Mouse (Mus musculus) liver, postnatal 0 days (tissue): Measurements from ENCODE around the gene Mt2. TPM values are rescaled to one million over a fixed set of nuclear protein-coding genes. Genes with fewer than 3 reads are reported as not detected.

Experiments
- ATAC-seq: fragments of 200-750 bp; cut with Nextera tagmentation; 2 replicates; pipeline ENCODE4 v1.8.0; 2017; ENCODE audit warnings: mild to moderate bottlenecking, moderate library complexity
- DNase-seq: peaks from one replicate; pipeline ENCODE4 v3.0.0-alpha.2; 2016
- H3K27ac ChIP-seq: fragments of 300-500 bp; sonication (generic); 2 replicates; pipeline ENCODE4 v1.5.1; 2014; ENCODE audit warnings: antibody characterized with exemption, moderate library complexity, mild to moderate bottlenecking, low read depth
- H3K27me3 ChIP-seq: fragments of 300-500 bp; sonication (generic); 2 replicates; pipeline ENCODE4 v1.6.1; 2014; ENCODE audit warnings: low read length, control low read depth, mixed read lengths; ENCODE audit not compliant: insufficient read depth
- H3K36me3 ChIP-seq: fragments of 300-500 bp; sonication (generic); replicated peaks from 2 replicates; pipeline ENCODE4 v1.6.1; 2014; ENCODE audit warnings: mild to moderate bottlenecking, control low read depth, low read length, moderate library complexity, mixed read lengths; ENCODE audit not compliant: insufficient read depth
- H3K4me1 ChIP-seq: fragments of 300-500 bp; sonication (generic); 2 replicates; pipeline ENCODE4 v1.6.1; 2014; ENCODE audit warnings: antibody characterized with exemption, mild to moderate bottlenecking, control low read depth; ENCODE audit not compliant: insufficient read depth
- H3K4me2 ChIP-seq: fragments of 300-500 bp; sonication (generic); 2 replicates; pipeline ENCODE4 v1.6.1; 2014; ENCODE audit warnings: low read depth, mild to moderate bottlenecking, low read length, moderate library complexity, mixed read lengths
- H3K4me3 ChIP-seq: fragments of 300-500 bp; sonication (generic); 2 replicates; pipeline ENCODE4 v1.5.1; 2014; ENCODE audit warnings: low read depth, low read length
- H3K9ac ChIP-seq: fragments of 300-500 bp; sonication (generic); replicated peaks from 2 replicates; pipeline ENCODE4 v1.6.1; 2014; ENCODE audit warnings: mild to moderate bottlenecking, moderate library complexity
- H3K9me3 ChIP-seq: fragments of 300-500 bp; sonication (generic); 2 replicates; pipeline ENCODE4 v1.6.1; 2016; ENCODE audit warnings: mild to moderate bottlenecking, control low read depth, low read length, mixed read lengths
- CTCF ChIP-seq: sonication (generic); IDR thresholded peaks from 2 replicates; pipeline ENCODE4 v1.5.1; 2016; ENCODE audit warnings: antibody characterized with exemption, low read depth
- EP300 ChIP-seq: IDR thresholded peaks from 2 replicates; pipeline ENCODE4 v1.6.1; 2016; ENCODE audit warnings: antibody characterized with exemption, low read depth, mild to moderate bottlenecking
- WGBS: fragments of 180-500 bp; shearing (Covaris S2); extraction: QIAGEN DNeasy Blood & Tissue Kit; methylation state at CpG from one replicate; pipeline ENCODE4 v1.1.7; 2014; ENCODE audit not compliant: insufficient replicate concordance; 5-methylcytosine and 5-hydroxymethylcytosine counted together
- polyA plus RNA-seq: library from polyadenylated mRNA; unstranded; fragments of >200 nt; fragmentation: Nextera tagmentation; extraction: Ambion mirVana; gene quantifications from 2 replicates; pipeline ENCODE4 v1.2.1, GENCODE M21; 2015

Gene Mt2
- polyA plus RNA-seq, 1 experiment from 2014 or later, result 507 TPM

DNA sequence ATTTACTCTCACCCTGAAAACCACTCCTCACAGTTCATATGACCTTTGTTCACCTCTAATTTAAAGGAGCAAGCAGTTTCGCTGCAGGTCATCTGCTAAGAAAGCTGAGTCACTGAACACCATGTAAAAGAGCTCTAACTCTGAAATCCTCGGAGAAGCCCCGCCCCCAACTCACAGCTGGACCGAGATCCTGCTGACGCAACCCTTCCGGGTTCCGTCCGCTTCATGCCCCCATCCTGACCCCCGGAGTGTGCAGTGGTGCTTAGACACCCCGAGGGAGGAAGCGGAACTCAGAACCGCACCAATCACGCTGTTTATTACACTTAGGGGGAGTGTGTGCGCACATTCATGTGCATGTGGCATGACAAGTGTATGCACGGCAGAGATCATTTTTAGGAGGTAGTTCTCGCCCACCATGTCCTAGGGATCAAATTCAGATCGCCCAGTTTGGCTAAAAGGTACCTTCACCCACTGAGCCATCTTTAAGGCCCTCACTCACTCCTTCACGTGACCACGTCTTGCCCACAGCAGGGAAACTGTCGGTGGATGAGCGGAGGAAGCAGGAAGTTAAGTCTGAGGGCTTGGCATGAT lies 18.7 kb downstream of the Mt2 start:
- DNase-seq, result peak; percentile 87

DNA sequence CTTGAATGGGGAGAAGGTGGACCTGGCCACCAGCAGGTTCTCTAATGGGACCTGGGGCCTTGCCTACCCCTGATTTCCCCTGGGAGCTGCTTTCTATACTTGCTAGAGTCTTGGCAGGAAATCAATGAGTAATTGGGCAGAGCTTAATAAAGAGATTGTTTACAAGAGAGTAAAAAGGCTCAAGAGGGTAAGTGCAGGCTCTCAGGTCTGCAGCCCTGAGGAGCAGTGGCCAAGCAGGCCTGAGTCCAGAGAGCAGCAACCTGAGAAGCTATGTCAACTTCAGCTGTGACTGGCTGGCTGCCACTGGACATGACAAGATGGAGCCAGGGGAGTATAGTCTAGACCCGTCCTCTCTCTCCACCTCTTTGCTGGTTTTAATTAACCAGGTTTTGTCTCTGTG lies 20.5 kb downstream of the Mt2 start:
- H3K9me3 ChIP-seq, result no peaks in the 10 kb centered on the region
- no peak overlapping the region for H3K4me3 ChIP-seq
- H3K36me3 ChIP-seq, result no peaks in the 10 kb centered on the region
- no peak for ATAC-seq
- H3K4me2 ChIP-seq, result no peak overlapping the region
- H3K27ac ChIP-seq, result no peak overlapping the region
- no peaks in the 10 kb centered on the region for H3K27me3 ChIP-seq
- no peak overlapping the region for H3K9ac ChIP-seq
- DNase-seq, result no peak
- H3K4me1 ChIP-seq, result peaks cover 14% of the 10 kb centered on the region
- no peak for TF ChIP-seq CTCF
- TF ChIP-seq EP300, result no peak
- WGBS, result 75% methylated on average over 1 of the region's 1 CpGs

More for the DNA sequence above, 18.7 kb downstream of the Mt2 start:
- Histone ChIP-seq H3K27me3 (peaks cover 6% of the 10 kb centered on the region; the same call in 1 of the 2 replicates), H3K27ac (0 out of 2 replicates have a peak overlapping the region, but pooled peaks have one; percentile 49), H3K4me3 (peak overlapping the region; percentile 25), H3K4me1 (peaks cover 25% of the 10 kb centered on the region), H3K9ac (peak overlapping the region; percentile 27), H3K36me3 (no peaks in the 10 kb centered on the region), H3K4me2 (peak overlapping the region; percentile 69), H3K9me3 (no peaks in the 10 kb centered on the region)
- TF ChIP-seq EP300 (peak; percentile 55; the same call in 1 of the 2 replicates), CTCF (0 out of 2 replicates have a peak, but pooled peaks have one; percentile 1)
- ATAC-seq, result peak; percentile 52
- WGBS, result 11% methylated on average over 21 of the region's 21 CpGs

DNA sequence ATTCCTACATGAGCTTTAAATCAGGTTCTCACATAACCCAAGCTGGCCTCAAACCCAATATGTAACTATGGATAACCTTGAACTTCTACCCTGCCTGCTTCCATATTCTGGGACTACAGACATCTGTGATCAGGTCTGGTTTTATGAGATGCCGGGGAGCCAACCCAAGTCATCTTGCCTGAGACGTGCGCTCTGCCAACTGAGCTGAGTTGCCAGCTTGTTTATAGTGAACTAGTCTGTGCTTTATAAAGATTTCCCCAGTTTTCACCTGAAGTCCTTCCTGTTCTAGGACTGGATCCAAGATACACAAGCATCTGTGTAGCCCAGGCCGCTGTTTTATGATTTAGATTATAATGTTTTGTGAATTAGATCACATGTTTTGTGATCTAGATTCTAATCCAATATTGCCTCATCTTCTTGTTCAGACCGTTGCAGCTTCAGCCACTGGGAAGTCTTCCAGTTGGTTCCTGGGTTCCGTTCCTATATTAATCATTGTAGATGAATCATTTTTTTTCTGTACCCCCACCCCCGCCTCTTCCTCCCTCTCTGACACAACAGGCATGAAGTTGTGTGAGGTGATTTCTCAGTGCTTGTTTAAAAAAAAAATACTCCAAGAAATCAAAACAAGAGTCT lies 22.2 kb downstream of the Mt2 start:
- H3K4me1 ChIP-seq, result peaks cover 14% of the 10 kb centered on the region
- no peak for TF ChIP-seq CTCF
- no peak for TF ChIP-seq EP300
- no peaks in the 10 kb centered on the region for H3K9me3 ChIP-seq
- DNase-seq (no peak), ATAC-seq (no peak)
- H3K36me3 ChIP-seq, result no peaks in the 10 kb centered on the region
- H3K27ac ChIP-seq, result no peak overlapping the region
- no peak overlapping the region for H3K4me3 ChIP-seq
- H3K9ac ChIP-seq, result no peak overlapping the region
- WGBS, result 82% methylated on average over 7 of the region's 7 CpGs
- no peaks in the 10 kb centered on the region for H3K27me3 ChIP-seq
- H3K4me2 ChIP-seq, result no peak overlapping the region

DNA sequence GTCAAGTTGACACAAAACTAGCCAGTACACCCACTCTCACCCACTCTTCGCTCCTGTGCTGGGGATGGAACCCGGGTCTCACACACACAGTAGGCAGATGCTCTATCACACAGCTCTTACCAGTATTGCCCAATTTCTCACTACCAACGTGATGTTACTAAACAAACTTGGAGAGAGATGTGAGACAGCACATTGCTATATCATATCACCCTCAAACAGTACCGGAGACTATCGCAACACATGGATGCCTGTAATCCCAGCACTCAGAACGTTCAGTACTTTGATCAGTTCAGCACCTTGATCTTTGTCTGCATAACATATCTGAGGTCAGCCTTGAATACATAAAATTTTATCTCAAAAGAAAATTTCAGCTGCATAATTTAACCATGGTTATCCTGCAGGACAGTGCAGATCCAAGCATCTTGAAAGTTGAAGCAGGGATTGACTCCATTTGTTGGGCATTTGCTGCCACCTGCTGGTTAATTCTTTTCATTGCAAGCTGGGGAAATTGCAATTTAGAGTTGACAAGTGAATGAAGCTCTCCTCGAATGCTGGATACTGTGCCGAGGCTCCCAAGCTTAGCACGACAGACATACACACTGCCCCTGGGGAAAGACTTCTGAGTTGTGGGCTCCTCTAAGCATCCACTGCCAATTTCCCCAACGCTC lies 26.9 kb downstream of the Mt2 start:
- peak; percentile 74 for DNase-seq
- Histone ChIP-seq H3K9ac (no peak overlapping the region), H3K27me3 (no peaks in the 10 kb centered on the region), H3K36me3 (no peaks in the 10 kb centered on the region), H3K4me3 (no peak overlapping the region), H3K27ac (no peak overlapping the region), H3K9me3 (no peaks in the 10 kb centered on the region), H3K4me2 (no peak overlapping the region), H3K4me1 (no peaks in the 10 kb centered on the region)
- WGBS, result 45% methylated on average over 10 of the region's 10 CpGs
- TF ChIP-seq CTCF (peak; percentile 92), EP300 (no peak)
- peak; percentile 45; the same call in 1 of the 2 replicates for ATAC-seq

DNA sequence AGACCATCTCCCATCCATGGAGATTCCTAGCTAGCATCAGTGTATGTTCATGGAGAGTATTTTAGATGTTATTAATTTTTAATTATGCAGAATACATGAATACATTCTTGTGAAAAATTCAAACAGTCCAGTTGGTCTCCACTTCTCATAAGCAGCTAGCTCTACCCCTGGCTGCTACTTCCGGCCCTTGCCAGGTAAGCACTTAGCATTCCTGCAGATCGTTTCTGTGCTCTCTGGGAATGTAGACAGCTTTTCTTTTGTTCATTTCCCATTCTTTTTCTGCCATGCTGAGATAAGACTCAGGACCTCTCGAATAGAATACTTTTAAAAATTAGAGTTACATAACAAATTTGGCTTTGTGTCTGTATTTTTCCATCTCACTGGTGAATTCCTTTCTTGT lies 31.6 kb downstream of the Mt2 start:
- Histone ChIP-seq H3K4me3 (no peak overlapping the region), H3K27ac (no peak overlapping the region), H3K36me3 (no peaks in the 10 kb centered on the region), H3K9ac (no peak overlapping the region), H3K9me3 (no peaks in the 10 kb centered on the region), H3K4me1 (no peaks in the 10 kb centered on the region), H3K4me2 (no peak overlapping the region), H3K27me3 (no peaks in the 10 kb centered on the region)
- no peak for TF ChIP-seq EP300
- TF ChIP-seq CTCF, result no peak
- ATAC-seq (no peak), DNase-seq (no peak)
- 62% methylated on average over 3 of the region's 3 CpGs for WGBS

DNA sequence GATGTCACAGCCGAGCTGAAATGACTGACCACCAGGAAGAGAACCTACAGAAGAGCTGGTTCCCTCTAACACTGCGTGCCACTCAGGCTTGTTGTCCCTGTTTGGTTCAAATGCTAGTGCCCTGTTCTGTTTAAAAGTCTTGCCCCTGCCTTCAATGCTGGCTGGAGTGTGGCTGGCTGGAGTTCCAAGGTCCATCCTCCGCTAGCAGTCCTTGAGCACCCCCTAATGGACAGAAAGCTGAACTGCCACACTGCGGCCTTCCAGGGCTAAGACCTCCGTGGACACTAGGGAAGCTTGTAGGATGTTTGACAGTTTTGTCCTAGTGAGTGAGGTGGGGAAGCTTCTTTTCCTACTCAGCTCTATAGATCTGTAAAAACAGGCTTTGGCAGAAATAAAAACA lies 33.3 kb downstream of the Mt2 start:
- WGBS, result 20% methylated on average over 5 of the region's 5 CpGs
- TF ChIP-seq CTCF, result peak; percentile 96
- TF ChIP-seq EP300, result no peak
- Histone ChIP-seq H3K27me3 (no peaks in the 10 kb centered on the region), H3K4me1 (no peaks in the 10 kb centered on the region), H3K9ac (no peak overlapping the region), H3K36me3 (no peaks in the 10 kb centered on the region), H3K27ac (no peak overlapping the region), H3K4me3 (no peak overlapping the region), H3K9me3 (no peaks in the 10 kb centered on the region), H3K4me2 (no peak overlapping the region)
- ATAC-seq (peak; percentile 91), DNase-seq (peak; percentile 86)
